Mouse (Mus musculus) forebrain, postnatal 0 days (tissue): Measurements from ENCODE around the gene Bcap31. TPM values are rescaled to one million over a fixed set of nuclear protein-coding genes. Genes with fewer than 3 reads are reported as not detected.
A peak's percentile ranks its signal among the peaks of the same experiment; 100 is the strongest.

Source experiments
- ATAC-seq: fragments of 200-750 bp; cut with Nextera tagmentation; 2 replicates; pipeline ENCODE4 v1.8.0; 2017; ENCODE audit warnings: mild to moderate bottlenecking, moderate library complexity
- DNase-seq: peaks from one replicate; pipeline ENCODE4 v3.0.0-alpha.2; 2015
- H3K27ac ChIP-seq: fragments of 300-500 bp; sonication (generic); 2 replicates; pipeline ENCODE4 v1.5.1; 2014; ENCODE audit warnings: low read depth, mild to moderate bottlenecking, antibody characterized with exemption, low read length, moderate library complexity, mixed read lengths
- H3K27me3 ChIP-seq: fragments of 300-500 bp; sonication (generic); 2 replicates; pipeline ENCODE4 v1.6.1; 2014; ENCODE audit warnings: mild to moderate bottlenecking, low read length, mixed read lengths; ENCODE audit not compliant: insufficient read depth
- H3K36me3 ChIP-seq: fragments of 300-500 bp; sonication (generic); 2 replicates; pipeline ENCODE4 v1.6.1; 2014; ENCODE audit warnings: mild to moderate bottlenecking, moderate library complexity; ENCODE audit not compliant: insufficient read depth
- H3K4me1 ChIP-seq: fragments of 300-500 bp; sonication (generic); 2 replicates; pipeline ENCODE4 v1.6.1; 2014; ENCODE audit warnings: antibody characterized with exemption; ENCODE audit not compliant: insufficient read depth
- H3K4me2 ChIP-seq: fragments of 300-500 bp; sonication (generic); 2 replicates; pipeline ENCODE4 v1.6.1; 2014; ENCODE audit warnings: low read depth, mild to moderate bottlenecking, moderate library complexity
- H3K4me3 ChIP-seq: fragments of 300-500 bp; sonication (generic); 2 replicates; pipeline ENCODE4 v1.5.1; 2014; ENCODE audit warnings: low read depth, low read length, mixed read lengths
- H3K9ac ChIP-seq: fragments of 300-500 bp; sonication (generic); 2 replicates; pipeline ENCODE4 v1.6.1; 2014; ENCODE audit warnings: mild to moderate bottlenecking
- H3K9me3 ChIP-seq: fragments of 300-500 bp; sonication (generic); 2 replicates; pipeline ENCODE4 v1.6.1; 2016; ENCODE audit warnings: low read length
- CTCF ChIP-seq: sonication (generic); IDR thresholded peaks from 2 replicates; pipeline ENCODE4 v1.5.1; 2016; ENCODE audit warnings: antibody characterized with exemption, control low read depth, low read depth
- WGBS: fragments of 180-500 bp; shearing (Covaris S2); extraction: QIAGEN DNeasy Blood & Tissue Kit; methylation state at CpG from one replicate; pipeline ENCODE4 v1.1.7; 2014; 5-methylcytosine and 5-hydroxymethylcytosine counted together
- polyA plus RNA-seq: library from polyadenylated mRNA; unstranded; fragments of >200 nt; fragmentation: Nextera tagmentation; extraction: Ambion mirVana; gene quantifications from 2 replicates; pipeline ENCODE4 v1.2.1, GENCODE M21; 2015
- total RNA-seq: library from RNA; depleted of rRNA; stranded (reverse); fragments of >200 nt; gene quantifications from 2 replicates; pipeline ENCODE4 v1.2.3, GENCODE M21; 2014

Bcap31 gene
- total and polyA plus RNA-seq, 2 experiments from 2014 or later = 41.9 to 121 TPM

GRCm38 (mm10) chrX:73675231-73675630 is 40.7 kb downstream of the Bcap31 start:
- peak overlapping the region; percentile 3; the same call in 1 of the 2 replicates for H3K4me3 ChIP-seq
- peaks cover 8% of the 10 kb centered on the region; the same call in 1 of the 2 replicates for H3K36me3 ChIP-seq
- peak overlapping the region; percentile 61 for H3K4me2 ChIP-seq
- no peak for TF ChIP-seq CTCF
- H3K27me3 ChIP-seq = no peaks in the 10 kb centered on the region
- no peak overlapping the region for H3K9ac ChIP-seq
- ATAC-seq (no peak), DNase-seq (no peak)
- no peaks in the 10 kb centered on the region for H3K9me3 ChIP-seq
- H3K4me1 ChIP-seq = no peaks in the 10 kb centered on the region
- 67% methylated on average over 2 of the region's 2 CpGs for WGBS
- H3K27ac ChIP-seq = no peak overlapping the region

DNA sequence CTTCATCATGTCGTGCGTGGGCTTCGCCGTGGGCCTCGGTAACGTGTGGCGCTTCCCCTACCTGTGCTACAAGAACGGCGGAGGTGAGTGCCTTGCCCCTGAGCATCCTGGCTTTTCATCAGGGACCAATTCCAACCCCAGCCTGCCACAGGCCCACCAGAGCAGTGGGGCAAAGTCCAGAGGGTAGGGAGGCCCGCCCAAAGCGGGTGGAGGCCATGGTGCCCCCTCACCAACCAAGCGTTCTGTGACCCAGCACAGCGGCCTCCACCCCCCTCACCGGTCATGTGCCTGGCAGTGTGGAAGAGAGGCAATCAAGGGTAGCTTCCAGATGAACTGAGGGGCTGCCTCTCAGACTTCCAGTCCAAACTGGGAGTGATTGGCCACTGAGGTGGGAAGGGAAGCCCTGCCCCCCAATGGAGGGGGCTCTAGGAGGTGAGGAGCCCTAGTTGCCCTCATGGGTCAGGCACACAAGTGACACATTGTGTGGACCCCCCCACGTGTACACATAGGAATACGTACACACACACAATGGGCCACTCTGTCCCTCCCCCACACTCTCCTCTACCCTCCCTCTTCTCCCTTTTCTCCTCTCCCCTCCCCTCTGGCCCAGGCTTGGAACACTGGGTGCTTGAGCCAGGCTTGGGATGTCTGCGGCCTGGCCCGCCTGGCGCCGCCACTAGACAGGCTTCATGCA is 41.9 kb downstream of the Bcap31 start:
- Histone ChIP-seq H3K27ac (peak overlapping the region; percentile 62), H3K27me3 (no peaks in the 10 kb centered on the region), H3K4me2 (peak overlapping the region; percentile 61), H3K9ac (peak overlapping the region; percentile 64), H3K9me3 (no peaks in the 10 kb centered on the region), H3K4me3 (peak overlapping the region; percentile 53), H3K4me1 (no peaks in the 10 kb centered on the region), H3K36me3 (0 out of 2 replicates have a peak, but pooled peaks cover 4% of the 10 kb centered on the region)
- 27% methylated on average over 20 of the region's 20 CpGs for WGBS
- no peak for TF ChIP-seq CTCF
- DNase-seq = peak; percentile 27
- peak; percentile 57 for ATAC-seq

DNA sequence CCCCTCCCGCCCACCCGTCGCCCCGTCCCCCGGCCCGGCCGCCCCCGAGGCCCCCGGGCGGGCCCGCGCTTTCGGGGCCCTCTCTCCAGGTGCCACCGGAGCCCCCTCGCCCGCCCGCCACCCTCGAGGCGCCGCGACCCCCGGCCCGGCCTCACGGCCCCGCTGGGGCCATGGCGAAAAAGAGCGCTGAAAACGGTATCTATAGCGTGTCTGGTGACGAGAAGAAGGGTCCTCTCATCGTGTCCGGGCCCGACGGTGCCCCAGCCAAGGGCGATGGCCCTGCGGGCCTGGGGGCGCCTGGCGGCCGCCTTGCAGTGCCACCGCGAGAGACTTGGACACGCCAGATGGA is 42.4 kb downstream of the Bcap31 start:
- DNase-seq (no peak), ATAC-seq (peak; percentile 12; the same call in 1 of the 2 replicates)
- peak overlapping the region; percentile 64 for H3K9ac ChIP-seq
- no peaks in the 10 kb centered on the region for H3K9me3 ChIP-seq
- H3K4me2 ChIP-seq = peak overlapping the region; percentile 61
- 0 out of 2 replicates have a peak, but pooled peaks cover 4% of the 10 kb centered on the region for H3K36me3 ChIP-seq
- H3K4me1 ChIP-seq = no peaks in the 10 kb centered on the region
- no peak for TF ChIP-seq CTCF
- H3K4me3 ChIP-seq = peak overlapping the region; percentile 53
- no peaks in the 10 kb centered on the region for H3K27me3 ChIP-seq
- peak overlapping the region; percentile 62 for H3K27ac ChIP-seq
- 42% methylated on average over 28 of the region's 42 CpGs for WGBS

DNA sequence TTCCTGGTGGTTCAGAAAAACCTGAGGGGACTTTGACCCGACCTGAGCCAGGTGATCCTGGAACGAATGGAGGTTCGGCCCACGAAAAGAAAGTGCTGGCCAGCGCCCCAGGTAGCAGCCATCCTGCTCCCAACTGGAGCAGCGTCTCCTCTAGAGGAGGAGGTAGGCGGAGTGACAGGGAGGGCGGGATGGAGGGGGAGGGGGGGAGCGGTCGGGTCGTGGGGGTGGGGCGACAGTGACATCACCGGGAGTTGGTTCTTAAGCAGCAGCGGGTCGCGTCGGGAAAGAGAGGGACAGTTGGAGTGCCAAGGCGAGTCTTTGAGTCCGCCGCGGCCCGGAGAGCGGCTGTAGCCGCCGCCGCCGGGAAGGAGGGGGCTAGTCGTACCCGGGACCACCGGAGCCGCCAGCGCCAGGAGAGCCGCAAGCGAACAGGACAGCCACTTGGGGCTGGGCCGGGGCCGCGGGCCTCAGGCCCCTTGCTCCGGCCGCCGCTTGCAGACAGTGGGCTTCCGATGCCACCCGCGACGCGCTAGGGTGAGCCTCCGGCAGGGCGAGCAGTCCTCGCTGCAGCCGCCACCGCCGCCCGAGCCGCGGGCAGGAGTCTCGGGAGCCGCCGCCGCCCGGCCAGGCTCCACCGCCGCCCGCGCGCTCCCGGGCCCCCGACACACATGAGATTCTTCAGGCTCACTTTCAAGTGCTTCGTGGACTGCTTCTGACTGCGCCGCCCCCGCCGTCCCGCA is 42.9 kb downstream of the Bcap31 start, which contains the start of gene Slc6a8:
Slc6a8 (plus strand) TSS at position 272 of the 740 bp plus-strand sequence.
- Histone ChIP-seq H3K4me1 (no peaks in the 10 kb centered on the region), H3K9ac (peak within 1 kb of the TSS; percentile 64), H3K27ac (peak within 1 kb of the TSS; percentile 62), H3K9me3 (no peaks in the 10 kb centered on the region), H3K36me3 (0 out of 2 replicates have a peak, but pooled peaks cover 4% of the 10 kb centered on the region), H3K4me3 (peak within 1 kb of the TSS; percentile 53), H3K27me3 (no peaks in the 10 kb centered on the region), H3K4me2 (peak within 1 kb of the TSS; percentile 61)
- DNase-seq = peak; percentile 74
- peak; percentile 73 for ATAC-seq
- TF ChIP-seq CTCF = no peak
- WGBS = 38% methylated on average over 64 of the region's 72 CpGs

DNA sequence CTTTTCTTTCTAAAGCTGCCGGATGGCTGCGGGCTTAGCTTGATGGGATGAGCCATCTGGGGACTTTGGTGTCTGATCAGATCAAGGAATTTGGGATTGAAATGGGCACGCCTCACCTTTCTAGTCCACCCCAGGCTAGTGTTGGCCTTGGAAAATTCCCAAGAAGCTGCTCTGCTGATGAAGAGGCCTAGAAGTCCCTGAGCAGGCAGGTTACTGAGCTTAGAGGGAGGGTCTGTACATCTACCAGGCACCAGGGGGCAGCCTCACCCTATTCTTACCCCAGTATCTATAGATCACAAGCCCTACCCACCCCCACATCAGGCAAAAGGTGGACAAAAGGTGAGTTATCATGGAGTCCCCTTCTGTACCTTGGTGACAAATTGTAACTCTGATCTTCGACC is 43.9 kb downstream of the Bcap31 start:
- peak; percentile 53 for TF ChIP-seq CTCF
- H3K4me3 ChIP-seq = no peak overlapping the region
- peak; percentile 52 for DNase-seq
- H3K36me3 ChIP-seq = 0 out of 2 replicates have a peak, but pooled peaks cover 4% of the 10 kb centered on the region
- no peaks in the 10 kb centered on the region for H3K9me3 ChIP-seq
- no peak overlapping the region for H3K4me2 ChIP-seq
- 0 out of 2 replicates have a peak overlapping the region, but pooled peaks have one; percentile 29 for H3K27ac ChIP-seq
- H3K9ac ChIP-seq = no peak overlapping the region
- ATAC-seq = peak; percentile 54
- no peaks in the 10 kb centered on the region for H3K27me3 ChIP-seq
- no peaks in the 10 kb centered on the region for H3K4me1 ChIP-seq
- 47% methylated on average over 4 of the region's 4 CpGs for WGBS

- H3K27ac ChIP-seq = no peak overlapping the region
- H3K4me2 ChIP-seq = no peak overlapping the region
- TF ChIP-seq CTCF = peak; percentile 37
- no peak overlapping the region for H3K4me3 ChIP-seq
- no peaks in the 10 kb centered on the region for H3K4me1 ChIP-seq
- H3K9ac ChIP-seq = no peak overlapping the region
- no peaks in the 10 kb centered on the region for H3K27me3 ChIP-seq
- no peaks in the 10 kb centered on the region for H3K36me3 ChIP-seq
- no peaks in the 10 kb centered on the region for H3K9me3 ChIP-seq
- ATAC-seq (no peak), DNase-seq (peak; percentile 18)
These were observed 52.8 kb downstream of the Bcap31 start for GRCm38 (mm10) chrX:73663143-73663542.

GRCm38 (mm10) chrX:73660284-73660665 is 55.7 kb downstream of the Bcap31 start:
- no peaks in the 10 kb centered on the region; the same call in 1 of the 2 replicates for H3K36me3 ChIP-seq
- peak overlapping the region; percentile 49 for H3K4me3 ChIP-seq
- peak overlapping the region; percentile 57 for H3K4me2 ChIP-seq
- DNase-seq (no peak), ATAC-seq (peak; percentile 13)
- H3K4me1 ChIP-seq = no peaks in the 10 kb centered on the region
- H3K9me3 ChIP-seq = no peaks in the 10 kb centered on the region
- H3K27me3 ChIP-seq = no peaks in the 10 kb centered on the region
- peak overlapping the region; percentile 85 for H3K27ac ChIP-seq
- peak overlapping the region; percentile 75 for H3K9ac ChIP-seq
- TF ChIP-seq CTCF = no peak
- 48% methylated on average over 3 of the region's 3 CpGs for WGBS
